Mouse (Mus musculus) liver, embryonic 14.5 days (tissue): ENCODE results near the gene Rab6b.

Experiments
- CTCF ChIP-seq: IDR thresholded peaks from 2 replicates; pipeline ENCODE4 v1.5.1; 2016; ENCODE audit warnings: antibody characterized with exemption, low read depth, control low read depth
- EP300 ChIP-seq: IDR thresholded peaks from 2 replicates; pipeline ENCODE4 v1.6.1; 2016; ENCODE audit warnings: antibody characterized with exemption, low read depth

DNA sequence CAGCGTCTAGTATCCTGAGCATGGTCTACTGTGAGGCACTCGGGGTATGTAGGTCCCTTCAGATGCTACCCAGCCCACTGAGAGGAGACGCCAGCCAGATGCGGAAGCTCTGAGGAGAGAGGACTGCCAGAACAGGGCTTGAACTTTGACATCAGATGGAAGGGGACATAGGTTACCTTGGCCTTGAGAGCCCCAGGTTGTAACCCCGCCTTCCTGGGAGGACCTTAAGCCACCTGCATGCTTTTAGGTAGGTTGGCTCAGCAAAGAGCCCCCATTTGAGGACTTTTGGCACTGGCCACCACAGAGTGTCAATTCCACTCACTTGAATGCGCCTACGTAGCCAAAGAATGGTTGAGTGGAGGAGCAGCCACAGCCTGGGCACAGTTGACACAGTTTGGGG, 113.1 kb downstream of the Rab6b start:
- TF ChIP-seq EP300 (no peak), CTCF (no peak)
